Mouse (Mus musculus): ENCODE measurements around the gene Cilp2. TPM values are rescaled to one million over a fixed set of nuclear protein-coding genes. Genes with fewer than 3 reads are reported as not detected.

The Cilp2 gene
- polyA plus RNA-seq, 1 experiment from 2014 or later: 0.17 TPM

GRCm38 (mm10) chr8:69888244-69888866, 868 bp upstream of the Cilp2 start:
- H3K9ac ChIP-seq (replicated peaks; ENCODE audit: low read depth): no peak overlapping the region
- H3K4me3 ChIP-seq (ENCODE audit: low read depth, low read length): peak overlapping the region; percentile 8; the same call in 1 of the 2 replicates
- peaks cover 7% of the 10 kb centered on the region; the same call in 1 of the 2 replicates for H3K4me1 ChIP-seq (ENCODE audit: insufficient read depth, low read depth, low read length)
- no peaks in the 10 kb centered on the region for H3K36me3 ChIP-seq (ENCODE audit: insufficient read depth, low read length)
- H3K9me3 ChIP-seq (ENCODE audit: low read length): no peaks in the 10 kb centered on the region
- peak; percentile 38 for DNase-seq (ENCODE audit: low spot score)
- peaks cover 65% of the 10 kb centered on the region for H3K27me3 ChIP-seq (replicated peaks; ENCODE audit: insufficient read depth, low read length)
- H3K4me2 ChIP-seq (replicated peaks; ENCODE audit: low read depth, low read length): peak overlapping the region; percentile 49
- 7% methylated on average over 24 of the region's 24 CpGs for WGBS
- peak; percentile 56 for ATAC-seq
- H3K27ac ChIP-seq (ENCODE audit: low read length): no peak overlapping the region
- TF ChIP-seq CTCF (IDR thresholded peaks at IDR 0.05): no peak
- no peak for TF ChIP-seq EP300 (IDR thresholded peaks at IDR 0.05)

- H3K4me1 ChIP-seq (ENCODE audit: insufficient read depth, low read depth, low read length): peaks cover 14% of the 10 kb centered on the region; the same call in 1 of the 2 replicates
- no peak overlapping the region for H3K9ac ChIP-seq (replicated peaks; ENCODE audit: low read depth)
- ATAC-seq (no peak), DNase-seq (ENCODE audit: low spot score) (no peak)
- TF ChIP-seq EP300 (IDR thresholded peaks at IDR 0.05): no peak
- peaks cover 96% of the 10 kb centered on the region for H3K27me3 ChIP-seq (replicated peaks; ENCODE audit: insufficient read depth, low read length)
- no peaks in the 10 kb centered on the region for H3K9me3 ChIP-seq (ENCODE audit: low read length)
- 63% methylated on average over 13 of the region's 13 CpGs for WGBS
- no peak overlapping the region for H3K4me3 ChIP-seq (ENCODE audit: low read depth, low read length)
- no peaks in the 10 kb centered on the region for H3K36me3 ChIP-seq (ENCODE audit: insufficient read depth, low read length)
- no peak overlapping the region for H3K27ac ChIP-seq (ENCODE audit: low read length)
- no peak overlapping the region for H3K4me2 ChIP-seq (replicated peaks; ENCODE audit: low read depth, low read length)
Observed at GRCm38 (mm10) chr8:69884141-69884540, 3.3 kb downstream of the Cilp2 start.

- no peaks in the 10 kb centered on the region for H3K36me3 ChIP-seq (ENCODE audit: insufficient read depth, low read length)
- ATAC-seq: no peak
- peak overlapping the region; percentile 54; the same call in 1 of the 2 replicates for H3K4me2 ChIP-seq (replicated peaks; ENCODE audit: low read depth, low read length)
Observed at GRCm38 (mm10) chr8:69882833-69883600, 4.5 kb downstream of the Cilp2 start.

GRCm38 (mm10) chr8:69882021-69882756, 5.3 kb downstream of the Cilp2 start:
- WGBS: 10% methylated on average over 74 of the region's 103 CpGs
- H3K4me3 ChIP-seq (ENCODE audit: low read depth, low read length): peak overlapping the region; percentile 35
- ATAC-seq (peak; percentile 65), DNase-seq (ENCODE audit: low spot score) (peak; percentile 46)
- no peaks in the 10 kb centered on the region for H3K36me3 ChIP-seq (ENCODE audit: insufficient read depth, low read length)
- peaks cover 6% of the 10 kb centered on the region; the same call in 1 of the 2 replicates for H3K4me1 ChIP-seq (ENCODE audit: insufficient read depth, low read depth, low read length)
- H3K27ac ChIP-seq (ENCODE audit: low read length): no peak overlapping the region
- peaks cover 76% of the 10 kb centered on the region for H3K27me3 ChIP-seq (replicated peaks; ENCODE audit: insufficient read depth, low read length)
- no peaks in the 10 kb centered on the region for H3K9me3 ChIP-seq (ENCODE audit: low read length)
- TF ChIP-seq CTCF (IDR thresholded peaks at IDR 0.05): no peak
- no peak for TF ChIP-seq EP300 (IDR thresholded peaks at IDR 0.05)
- peak overlapping the region; percentile 54 for H3K4me2 ChIP-seq (replicated peaks; ENCODE audit: low read depth, low read length)
- H3K9ac ChIP-seq (replicated peaks; ENCODE audit: low read depth): no peak overlapping the region

More at GRCm38 (mm10) chr8:69882833-69883600, 4.5 kb downstream of the Cilp2 start:
- Histone ChIP-seq H3K9me3 (ENCODE audit: low read length) (no peaks in the 10 kb centered on the region), H3K27ac (ENCODE audit: low read length) (no peak overlapping the region), H3K4me3 (ENCODE audit: low read depth, low read length) (no peak overlapping the region), H3K9ac (replicated peaks; ENCODE audit: low read depth) (no peak overlapping the region), H3K4me1 (ENCODE audit: insufficient read depth, low read depth, low read length) (peaks cover 6% of the 10 kb centered on the region; the same call in 1 of the 2 replicates), H3K27me3 (replicated peaks; ENCODE audit: insufficient read depth, low read length) (peaks cover 84% of the 10 kb centered on the region)
- no peak for DNase-seq (ENCODE audit: low spot score)
- WGBS: 18% methylated on average over 48 of the region's 52 CpGs
- no peak for TF ChIP-seq EP300 (IDR thresholded peaks at IDR 0.05)

- Histone ChIP-seq H3K36me3 (ENCODE audit: insufficient read depth, low read length) (no peaks in the 10 kb centered on the region), H3K9ac (replicated peaks; ENCODE audit: low read depth) (no peak overlapping the region), H3K4me1 (ENCODE audit: insufficient read depth, low read depth, low read length) (peaks cover 6% of the 10 kb centered on the region; the same call in 1 of the 2 replicates), H3K9me3 (ENCODE audit: low read length) (no peaks in the 10 kb centered on the region), H3K4me2 (replicated peaks; ENCODE audit: low read depth, low read length) (peak overlapping the region; percentile 54), H3K27me3 (replicated peaks; ENCODE audit: insufficient read depth, low read length) (peaks cover 68% of the 10 kb centered on the region), H3K4me3 (ENCODE audit: low read depth, low read length) (peak overlapping the region; percentile 35; the same call in 1 of the 2 replicates), H3K27ac (ENCODE audit: low read length) (no peak overlapping the region)
- 19% methylated on average over 79 of the region's 79 CpGs for WGBS
- TF ChIP-seq EP300 (IDR thresholded peaks at IDR 0.05): no peak
- no peak for TF ChIP-seq CTCF (IDR thresholded peaks at IDR 0.05)
- ATAC-seq (no peak; the same call in 1 of the 2 replicates), DNase-seq (ENCODE audit: low spot score) (no peak)
Observed at GRCm38 (mm10) chr8:69881261-69881865, 6.1 kb downstream of the Cilp2 start.
